Mouse (Mus musculus) inflammation-experienced regulatory T-cells, adult 6 months (primary cell): ENCODE measurements around the gene Olfr984. TPM values are rescaled to one million over a fixed set of nuclear protein-coding genes. Genes with fewer than 3 reads are reported as not detected.

Experiments
- ATAC-seq: one replicate; pipeline ENCODE4 v1.8.0; 2017
- polyA plus RNA-seq, 3 experiments: library from polyadenylated mRNA; unstranded; fragments of 100-300 nt; shearing (Covaris generic); gene quantifications; one replicate each; pipeline ENCODE4 v1.2.1; 2017

Olfr984 gene
- not detected for polyA plus RNA-seq

- no peak for ATAC-seq
These were observed at the start of gene Olfr984 for GRCm38 (mm10) chr9:40114106-40114505. Gene Olfr984 (minus strand): TSS chr9:40114206.

GRCm38 (mm10) chr9:40155118-40155644 is 41.2 kb upstream of the Olfr984 start:
- ATAC-seq: no peak

- no peak for ATAC-seq
These were observed 27.5 kb upstream of the Olfr984 start for GRCm38 (mm10) chr9:40141544-40141943.

- ATAC-seq: no peak
These were observed 25.5 kb upstream of the Olfr984 start for GRCm38 (mm10) chr9:40139484-40139883.

GRCm38 (mm10) chr9:40136987-40137688 is 23.1 kb upstream of the Olfr984 start:
- no peak for ATAC-seq

GRCm38 (mm10) chr9:40130556-40130955 is 16.6 kb upstream of the Olfr984 start:
- no peak for ATAC-seq

- ATAC-seq: no peak
These were observed 16.1 kb upstream of the Olfr984 start, which contains the start of gene Olfr985 for GRCm38 (mm10) chr9:40130084-40130483. Gene Olfr985 (minus strand): TSS chr9:40130184.

- no peak for ATAC-seq
These were observed 3.3 kb upstream of the Olfr984 start for GRCm38 (mm10) chr9:40117287-40117659.

- no peak for ATAC-seq
These were observed 2.8 kb upstream of the Olfr984 start for GRCm38 (mm10) chr9:40116645-40117286.

GRCm38 (mm10) chr9:40094769-40095168 is 19.2 kb downstream of the Olfr984 start:
- no peak for ATAC-seq

GRCm38 (mm10) chr9:40093495-40093894 is 20.5 kb downstream of the Olfr984 start, which contains the start of gene Olfr983:
Gene Olfr983 (minus strand): TSS chr9:40093595.
- no peak for ATAC-seq

- no peak for ATAC-seq
These were observed 40.5 kb downstream of the Olfr984 start, which contains the start of gene Olfr982 for GRCm38 (mm10) chr9:40073529-40073928. Gene Olfr982 (plus strand): TSS chr9:40073829.

- no peak for ATAC-seq
These were observed 63.9 kb downstream of the Olfr984 start for GRCm38 (mm10) chr9:40050138-40050537.

Other genes with a start within 250 kb of the Olfr984 start
- gene Olfr972, start 247.8 kb downstream of the Olfr984 start, polyA plus RNA-seq: not detected
- not detected for gene Olfr229, start 206.9 kb downstream of the Olfr984 start, polyA plus RNA-seq
- under 1 TPM in 1 of 3 experiments, not detected in 2; 0.21 TPM for gene Olfr974, start 176.7 kb downstream of the Olfr984 start, polyA plus RNA-seq
- not detected for gene Olfr975, start 162.2 kb downstream of the Olfr984 start, polyA plus RNA-seq
- not detected for gene Olfr976, start 153.1 kb downstream of the Olfr984 start, polyA plus RNA-seq
- gene Olfr978, start 122.1 kb downstream of the Olfr984 start, polyA plus RNA-seq: not detected
- not detected for gene Olfr979, start 110.7 kb downstream of the Olfr984 start, polyA plus RNA-seq
- not detected for gene Olfr980, start 104.6 kb downstream of the Olfr984 start, polyA plus RNA-seq
- gene Olfr981, start 92.7 kb downstream of the Olfr984 start, polyA plus RNA-seq: not detected
- gene Olfr982, start 40.4 kb downstream of the Olfr984 start, polyA plus RNA-seq: not detected
- not detected for gene Olfr983, start 20.6 kb downstream of the Olfr984 start, polyA plus RNA-seq
- not detected for gene Olfr985, start 16.0 kb upstream of the Olfr984 start, polyA plus RNA-seq
- not detected for gene Tmem225, start 33.9 kb upstream of the Olfr984 start, polyA plus RNA-seq
- gene Olfr986, start 66.7 kb upstream of the Olfr984 start, polyA plus RNA-seq: not detected
- gene Zfp202, start 78.1 kb upstream of the Olfr984 start, polyA plus RNA-seq: 1 to 10 TPM in 2 of 3 experiments, under 1 TPM in 1; 0.44 to 2.2 (median 1.6) TPM
- not detected for gene Scn3b, start 155.0 kb upstream of the Olfr984 start, polyA plus RNA-seq